Mouse (Mus musculus) cortical plate, adult 2 months (tissue): ENCODE results near the gene Hist1h4a.

Experiments
- CTCF ChIP-seq: fragments of 200-500 bp; IDR thresholded peaks from 2 replicates; pipeline ENCODE4 v1.5.1; 2011; ENCODE audit warnings: mild to moderate bottlenecking, control low read depth, low read length; ENCODE audit not compliant: insufficient read depth; ENCODE audit errors: extremely low read depth
- POLR2A ChIP-seq: fragments of 200-500 bp; IDR thresholded peaks from 2 replicates; pipeline ENCODE4 v1.6.1; 2011; ENCODE audit warnings: mild to moderate bottlenecking, low read length, control low read depth; ENCODE audit not compliant: insufficient read depth; ENCODE audit errors: extremely low read depth

- TF ChIP-seq POLR2A (no peak), CTCF (no peak)
Observed at GRCm38 (mm10) chr13:23753314-23754078, 7.5 kb downstream of the Hist1h4a start.
